Mouse (Mus musculus) kidney, postnatal 10 days (tissue): ENCODE data around the gene Tmem88b.
"Not testable (repeated sequence)": the region's sequence is repeated elsewhere in the genome, so short reads cannot be mapped to it uniquely, and the experiment has no call there.

ENCODE experiments used
- DNase-seq: peaks from one replicate; pipeline ENCODE4 v3.0.0; 2021; ENCODE audit warnings: mixed read lengths

Gene Tmem88b

DNA sequence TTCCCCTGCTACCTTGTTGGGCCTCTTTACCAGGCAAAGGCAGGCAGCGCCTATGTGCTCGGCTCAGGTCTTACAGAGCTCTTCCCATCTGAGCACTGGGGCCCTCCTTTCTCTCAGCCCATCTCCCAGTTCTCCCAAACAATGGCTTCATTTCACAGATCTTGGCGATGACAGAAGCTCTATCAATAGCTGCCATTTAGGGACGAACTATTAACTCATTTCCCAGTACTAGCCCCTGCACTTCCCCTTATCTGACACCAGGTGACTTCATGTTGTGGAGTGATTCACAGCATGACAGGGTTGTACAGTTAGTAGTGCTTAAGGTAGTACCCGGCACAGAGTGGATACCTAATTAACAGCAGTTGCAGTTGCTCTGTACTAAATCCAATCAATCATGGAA is at the start of gene Tmem88b:
Gene Tmem88b, minus strand, starts transcription at position 56 of the 400 bp plus-strand sequence.
- DNase-seq, result no peak

DNA sequence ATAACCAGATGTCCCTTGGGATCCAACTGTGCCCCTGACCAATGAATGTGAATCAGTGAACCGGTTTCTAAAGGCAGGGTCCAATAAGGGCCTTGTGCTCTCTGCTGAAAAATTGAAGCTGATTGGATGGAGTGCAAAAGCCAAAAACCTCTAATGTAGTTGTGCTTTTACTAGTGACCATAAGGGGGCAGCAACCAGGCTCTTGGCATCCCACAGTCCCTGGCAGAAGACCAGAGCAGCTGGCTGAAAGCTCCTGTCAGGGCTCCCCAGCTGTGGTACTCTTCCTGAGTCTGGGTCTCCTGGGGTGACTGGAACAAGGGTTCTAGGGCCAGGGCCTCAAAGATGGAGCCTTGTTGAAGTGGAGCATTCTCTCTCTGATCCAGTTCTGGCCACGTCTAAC is 48.2 kb upstream of the Tmem88b start:
- peak; percentile 91 for DNase-seq

GRCm38 (mm10) chr4:155833234-155833633 is 47.6 kb upstream of the Tmem88b start:
- DNase-seq, result no peak

GRCm38 (mm10) chr4:155832321-155832720 is 46.6 kb upstream of the Tmem88b start:
- no peak for DNase-seq

DNA sequence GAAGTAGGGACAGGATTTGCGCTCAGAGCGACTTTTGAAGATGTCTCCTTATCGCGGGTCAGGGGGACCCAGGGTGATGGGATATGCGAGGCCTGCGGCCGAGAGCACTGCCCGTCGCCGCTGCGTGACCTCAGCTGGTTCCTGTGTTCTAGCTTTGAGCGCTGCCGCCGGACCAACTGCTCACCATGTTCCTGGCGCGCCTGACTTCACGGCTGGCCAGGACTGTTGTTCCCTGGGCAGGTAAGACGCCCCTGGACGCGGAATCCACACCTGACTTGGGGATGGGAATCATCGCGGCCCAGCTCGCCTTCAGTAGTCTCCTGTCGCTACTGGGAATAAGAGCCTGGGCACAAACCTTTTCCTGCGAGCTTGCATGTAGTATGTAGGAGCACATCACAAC is 46.2 kb upstream of the Tmem88b start:
- DNase-seq, result peak; percentile 62

DNA sequence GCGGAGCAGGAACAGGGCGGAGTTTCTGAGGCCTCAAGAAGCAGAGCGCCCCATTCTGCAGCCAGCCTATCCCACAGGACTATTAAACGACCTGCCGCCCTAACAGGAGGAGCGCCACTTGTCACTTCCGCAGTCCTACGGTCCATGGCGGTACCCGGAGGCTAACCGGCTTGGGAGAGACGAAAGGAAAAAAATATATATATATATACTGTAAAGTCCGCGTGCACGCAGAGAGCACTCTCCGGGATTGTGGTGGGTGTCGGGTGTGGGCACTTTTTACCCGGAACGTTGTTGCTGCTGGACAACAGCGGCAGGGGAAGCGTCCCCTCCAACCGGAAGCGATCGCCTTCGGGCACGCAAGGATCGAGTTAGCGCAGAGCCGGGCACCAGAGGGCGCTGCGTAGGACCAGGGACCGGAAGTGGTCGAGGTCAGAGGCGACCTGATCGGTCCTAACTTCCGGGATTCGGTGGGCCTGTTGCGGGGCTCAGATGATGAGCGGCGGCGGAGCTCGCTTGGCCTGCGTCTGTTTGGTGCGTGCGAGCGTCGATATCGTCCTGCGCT is 45.6 kb upstream of the Tmem88b start, which contains the start of gene Aurkaip1:
Gene Aurkaip1, plus strand, starts transcription at position 68 of the 562 bp plus-strand sequence.
- peak; percentile 98 for DNase-seq

- no peak for DNase-seq
Observed at GRCm38 (mm10) chr4:155830596-155830995, 44.9 kb upstream of the Tmem88b start.

DNA sequence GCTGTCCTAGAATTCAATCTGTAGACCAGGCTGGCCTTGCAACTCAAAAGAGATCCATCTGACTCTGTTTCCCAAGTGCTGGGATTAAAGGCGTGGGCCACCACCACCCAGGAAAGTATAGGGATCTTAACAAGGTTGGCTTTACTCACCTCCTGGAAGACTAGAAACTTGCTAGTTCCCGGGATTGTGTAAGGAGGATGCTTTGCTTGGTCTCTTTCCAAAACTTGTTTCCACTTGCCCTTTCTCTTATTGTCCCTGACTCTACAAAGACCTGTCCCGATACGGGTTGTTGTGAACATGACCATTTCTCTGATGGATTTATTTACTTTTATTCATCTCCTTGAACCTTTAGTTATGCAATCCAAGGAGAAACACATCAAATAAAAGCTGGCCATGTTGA is 44.2 kb upstream of the Tmem88b start:
- DNase-seq, result no peak

GRCm38 (mm10) chr4:155823443-155823842 is 37.8 kb upstream of the Tmem88b start:
- no peak for DNase-seq

DNA sequence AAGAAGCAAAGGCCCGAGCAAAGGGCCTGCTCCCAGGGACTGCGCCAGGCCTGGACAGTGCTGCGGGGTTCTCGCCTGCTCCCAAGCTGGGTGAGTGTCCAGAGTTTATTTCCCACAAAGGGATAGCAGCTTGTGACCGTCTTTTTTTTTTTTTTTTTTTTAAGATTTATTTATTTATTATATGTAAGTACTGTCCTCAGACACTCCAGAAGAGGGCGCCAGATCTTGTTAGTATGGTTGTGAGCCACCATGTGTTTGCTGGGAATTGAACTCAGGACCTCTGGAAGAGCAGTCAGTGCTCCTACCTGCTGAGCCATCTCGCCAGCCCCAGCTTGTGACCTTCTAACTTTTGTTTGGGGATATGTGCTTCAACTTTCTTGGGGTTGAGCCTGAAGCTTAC is 35.4 kb upstream of the Tmem88b start:
- DNase-seq, result peak; percentile 53

DNA sequence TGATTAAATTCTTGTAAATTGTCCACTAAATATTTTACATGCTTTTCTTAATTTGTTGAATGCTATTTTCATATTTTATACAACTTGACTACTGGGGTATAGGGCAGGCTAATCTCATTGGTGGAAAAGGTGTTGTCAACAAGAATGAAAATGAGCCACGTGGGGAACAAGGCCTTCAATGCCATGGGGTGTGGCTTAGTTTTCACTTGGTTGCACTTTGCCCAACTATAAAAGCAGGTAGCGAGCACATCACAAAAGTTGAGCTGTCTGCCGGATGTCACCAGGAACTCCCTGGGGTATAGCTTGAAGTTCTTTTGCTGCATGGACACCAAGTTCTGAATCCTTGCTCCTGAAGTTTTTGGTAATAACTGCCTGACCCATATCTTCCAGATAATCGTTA is 31.9 kb upstream of the Tmem88b start:
- DNase-seq, result no peak

DNA sequence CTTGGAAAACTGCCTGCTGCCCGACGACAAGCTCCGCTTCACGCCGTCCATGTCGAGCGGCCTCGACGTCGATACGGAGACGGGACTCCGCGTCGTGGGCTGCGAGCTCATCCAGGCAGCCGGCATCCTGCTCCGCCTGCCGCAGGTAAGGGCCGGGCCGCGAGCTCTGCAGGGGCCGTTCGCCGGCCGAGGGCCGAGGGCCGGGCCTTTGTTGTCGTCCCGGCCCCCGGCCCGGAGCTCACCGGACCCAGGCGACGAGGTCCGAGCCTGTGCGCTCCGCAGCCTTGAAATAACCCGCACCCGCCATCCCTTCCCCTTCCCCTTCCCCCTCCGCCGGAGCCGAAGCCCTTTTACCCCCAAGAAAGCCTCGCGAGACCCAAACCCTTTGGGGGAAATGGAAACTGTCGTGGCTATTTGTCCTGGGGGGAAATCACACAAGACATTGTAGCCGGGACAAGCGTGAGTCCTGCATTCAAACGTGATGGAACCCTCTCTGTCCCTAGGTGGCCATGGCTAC is 27.0 kb upstream of the Tmem88b start:
- peak; percentile 64 for DNase-seq

GRCm38 (mm10) chr4:155811929-155812664 is 26.4 kb upstream of the Tmem88b start, which contains the start of gene Ccnl2:
TSS of gene Ccnl2 (plus strand) at chr4:155812489.
- peak; percentile 97 for DNase-seq

DNA sequence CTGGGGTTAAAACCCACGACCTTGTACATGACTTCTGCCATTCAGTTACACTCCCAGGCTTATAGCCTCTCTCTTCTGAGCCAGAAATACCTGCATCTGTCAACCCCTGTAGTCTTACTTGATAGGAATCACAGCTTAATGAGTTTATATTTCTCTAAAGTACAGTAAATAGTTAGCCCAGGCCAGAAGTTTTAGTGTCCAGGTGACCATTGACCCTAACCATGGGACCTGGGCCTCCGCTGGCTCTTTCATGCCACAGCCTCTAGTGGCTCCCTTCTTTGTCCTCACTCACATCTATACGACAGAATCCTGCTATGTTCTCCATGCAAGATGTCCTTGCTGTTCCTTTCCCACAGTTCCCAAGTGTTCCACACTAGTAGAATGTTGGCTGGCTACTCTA is 22.2 kb upstream of the Tmem88b start:
- DNase-seq, result no peak

DNA sequence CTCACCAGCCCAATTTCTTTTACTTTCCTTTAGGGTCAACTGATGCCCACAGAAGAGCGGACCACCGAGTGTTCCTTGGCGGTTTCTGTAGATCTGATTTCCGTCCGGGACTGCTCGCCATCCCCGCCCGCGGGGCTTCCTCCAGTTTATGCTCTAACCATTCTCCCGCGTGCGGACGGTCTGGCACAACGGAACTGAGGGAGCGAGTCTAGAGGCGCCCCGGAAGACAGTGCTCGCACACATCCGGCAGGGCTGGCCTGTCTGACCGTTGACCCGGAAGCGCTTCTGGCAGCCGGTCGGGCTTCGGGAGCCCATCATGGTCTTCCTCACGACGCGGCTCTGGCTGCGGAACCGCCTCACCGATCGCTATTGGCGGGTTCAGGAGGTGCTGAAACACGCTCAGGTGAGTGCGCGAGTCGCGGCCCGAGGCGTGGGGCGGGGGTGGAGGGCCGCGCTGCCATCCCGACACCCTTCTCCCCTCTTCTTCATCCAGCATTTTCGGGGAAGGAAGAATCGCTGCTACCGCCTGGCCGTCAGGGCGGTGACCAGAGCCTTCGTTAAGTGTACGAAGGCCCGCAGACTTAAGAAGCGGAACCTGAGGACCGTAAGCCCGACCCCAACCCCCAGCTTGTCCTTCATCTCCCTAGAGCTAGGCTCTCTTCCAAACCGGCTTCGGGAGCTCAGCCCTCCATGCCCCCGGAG is 17.8 kb upstream of the Tmem88b start:
- peak; percentile 98 for DNase-seq

DNA sequence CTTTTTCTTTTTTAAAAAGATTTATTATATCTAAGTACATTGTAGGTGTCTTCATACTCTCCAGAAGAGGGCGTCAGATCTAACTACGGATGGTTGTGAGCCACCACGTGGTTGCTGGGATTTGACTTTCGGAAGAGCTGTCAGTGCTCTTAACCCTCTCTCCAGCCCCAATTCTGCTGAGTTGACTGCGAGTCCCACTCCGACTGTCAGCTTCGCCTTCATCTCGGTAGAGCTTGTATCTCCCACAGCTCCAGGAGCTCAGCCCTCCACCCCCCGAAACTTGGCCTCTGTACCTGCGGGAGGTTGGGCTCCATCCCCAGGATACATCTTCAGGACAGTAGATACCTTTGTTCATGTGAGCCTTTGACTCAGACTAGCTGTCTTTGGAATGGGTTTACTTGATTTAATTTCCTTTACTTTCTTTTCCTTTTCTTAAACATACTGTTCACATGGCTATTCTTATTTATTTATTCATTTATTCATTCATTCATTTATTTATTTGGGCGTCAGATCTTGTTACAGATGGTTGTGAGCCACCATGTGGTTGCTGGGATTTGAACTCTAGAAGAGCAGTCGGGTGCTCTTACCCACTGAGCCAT is 17.2 kb upstream of the Tmem88b start, which contains the start of gene Mrpl20:
Gene Mrpl20, plus strand, starts transcription at position 138 of the 599 bp plus-strand sequence.
- no peak for DNase-seq

GRCm38 (mm10) chr4:155802075-155802474 is 16.4 kb upstream of the Tmem88b start:
- DNase-seq, result no peak

- DNase-seq, result no peak
Observed at GRCm38 (mm10) chr4:155793730-155794129, 8.1 kb upstream of the Tmem88b start.

DNA sequence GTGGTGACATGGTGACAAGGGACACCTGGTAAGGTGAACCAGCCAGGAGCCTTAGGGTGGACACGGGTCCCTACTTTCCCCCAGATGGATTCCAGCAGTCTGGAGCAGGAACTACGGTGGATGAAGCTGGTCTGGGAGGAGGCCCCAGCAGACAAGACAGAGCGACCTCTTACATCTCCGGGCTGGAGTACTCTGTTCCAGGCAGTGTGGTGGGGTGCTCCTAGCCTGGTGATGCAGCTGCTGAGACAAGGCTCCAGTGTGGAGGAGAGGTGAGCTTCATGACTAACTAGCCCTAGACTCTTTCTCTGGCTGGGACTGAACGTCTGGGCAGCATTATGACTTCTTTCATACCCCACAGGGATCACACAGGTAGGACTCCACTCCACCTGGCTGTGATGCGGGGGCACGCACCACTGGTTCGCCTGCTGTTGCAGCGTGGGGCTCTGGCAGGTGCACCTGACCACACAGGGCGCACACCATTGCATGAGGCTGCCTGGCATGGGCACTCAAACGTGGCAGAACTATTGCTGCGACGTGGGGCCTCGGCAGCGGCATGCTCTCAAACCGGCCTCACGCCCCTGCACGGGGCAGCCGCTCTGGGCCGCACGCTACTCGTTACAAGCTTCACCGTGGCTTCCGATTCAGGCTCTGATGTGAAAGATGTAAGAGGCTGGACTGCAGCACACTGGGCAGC is 5.7 kb upstream of the Tmem88b start:
- peak; percentile 39 for DNase-seq

DNA sequence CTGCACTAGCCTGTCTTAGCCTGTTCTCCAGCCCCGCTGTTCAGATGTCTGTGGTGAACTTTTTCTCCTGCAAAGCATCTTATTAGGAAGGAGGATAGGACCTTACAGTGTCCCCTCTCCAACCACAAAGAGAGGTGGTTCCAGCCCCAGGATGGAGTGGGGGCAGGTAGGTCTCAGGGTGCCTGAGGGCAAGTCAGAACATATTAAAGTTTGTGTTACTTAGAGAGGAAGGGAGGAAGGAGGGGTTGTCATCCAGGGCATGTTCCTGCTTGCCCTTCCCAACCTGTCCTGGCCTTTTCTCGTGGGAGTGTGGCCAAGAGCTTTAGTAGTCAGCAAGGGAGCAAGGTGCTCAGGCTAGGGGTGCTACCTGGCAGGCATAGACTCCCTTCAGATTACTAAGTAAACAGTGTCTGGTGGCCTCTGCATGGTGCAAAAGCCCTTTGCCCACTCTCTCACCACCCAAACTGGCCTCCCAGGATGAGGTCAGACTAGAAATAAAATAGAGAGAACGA is 5.0 kb upstream of the Tmem88b start:
- DNase-seq, result peak; percentile 35

- no peak for DNase-seq
Observed at GRCm38 (mm10) chr4:155790021-155790489, 4.4 kb upstream of the Tmem88b start, which contains the start of gene Ankrd65. TSS of gene Ankrd65 (plus strand) at chr4:155790439.

DNA sequence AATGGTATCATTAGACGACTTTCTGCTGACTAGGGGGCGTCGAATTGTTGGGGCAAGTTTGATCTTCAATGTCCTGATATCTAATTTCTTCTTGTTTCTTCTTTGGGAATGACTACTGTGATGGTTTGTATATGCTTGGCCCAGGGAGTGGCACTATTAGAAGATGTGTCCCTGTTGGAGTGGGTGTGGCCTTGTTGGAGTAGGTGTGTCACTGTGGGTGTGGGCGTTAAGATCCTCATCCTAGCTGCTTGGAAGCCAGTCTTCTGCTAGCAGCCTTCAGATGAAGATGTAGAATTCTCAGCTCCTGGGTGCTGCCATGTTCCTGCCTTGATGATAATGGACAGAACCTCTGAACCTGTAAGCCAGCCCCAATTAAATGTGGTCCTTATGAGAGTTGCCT is 3.2 kb upstream of the Tmem88b start:
- not testable (repeated sequence) for DNase-seq
